Mouse (Mus musculus) layer of hippocampus, adult 11-12 months (tissue): ENCODE results near the gene Msh5.
"Not testable (repeated sequence)": the region's sequence is repeated elsewhere in the genome, so short reads cannot be mapped to it uniquely, and the experiment has no call there.

Source experiments
- DNase-seq: peaks from one replicate; pipeline ENCODE4 v3.0.0; 2022; ENCODE audit warnings: low spot score

Msh5 gene

DNA sequence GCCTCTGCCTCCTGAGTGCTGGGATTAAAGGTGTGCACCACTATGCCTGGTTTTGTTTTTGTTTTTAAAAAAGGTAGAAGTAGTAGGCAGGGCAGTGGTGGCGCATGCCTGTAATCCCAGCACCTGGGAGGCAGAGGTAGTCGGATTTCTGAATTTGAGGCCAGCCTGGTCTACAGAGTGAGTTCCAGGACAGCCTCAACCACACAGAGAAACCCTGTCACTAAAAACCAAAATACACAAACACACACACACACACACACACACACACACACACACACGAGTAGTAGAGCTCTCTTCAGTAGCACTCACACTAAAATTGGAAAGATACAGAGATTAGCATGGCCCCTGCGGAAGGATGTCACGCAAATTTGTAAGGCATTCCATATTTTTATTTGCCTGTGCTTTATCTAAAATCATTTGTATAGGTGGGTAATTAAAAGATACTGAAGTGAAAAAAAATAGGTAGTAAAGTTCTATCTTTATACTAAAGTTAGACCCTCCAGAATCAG lies 2.4 kb upstream of the Msh5 start:
- no peak for DNase-seq

DNA sequence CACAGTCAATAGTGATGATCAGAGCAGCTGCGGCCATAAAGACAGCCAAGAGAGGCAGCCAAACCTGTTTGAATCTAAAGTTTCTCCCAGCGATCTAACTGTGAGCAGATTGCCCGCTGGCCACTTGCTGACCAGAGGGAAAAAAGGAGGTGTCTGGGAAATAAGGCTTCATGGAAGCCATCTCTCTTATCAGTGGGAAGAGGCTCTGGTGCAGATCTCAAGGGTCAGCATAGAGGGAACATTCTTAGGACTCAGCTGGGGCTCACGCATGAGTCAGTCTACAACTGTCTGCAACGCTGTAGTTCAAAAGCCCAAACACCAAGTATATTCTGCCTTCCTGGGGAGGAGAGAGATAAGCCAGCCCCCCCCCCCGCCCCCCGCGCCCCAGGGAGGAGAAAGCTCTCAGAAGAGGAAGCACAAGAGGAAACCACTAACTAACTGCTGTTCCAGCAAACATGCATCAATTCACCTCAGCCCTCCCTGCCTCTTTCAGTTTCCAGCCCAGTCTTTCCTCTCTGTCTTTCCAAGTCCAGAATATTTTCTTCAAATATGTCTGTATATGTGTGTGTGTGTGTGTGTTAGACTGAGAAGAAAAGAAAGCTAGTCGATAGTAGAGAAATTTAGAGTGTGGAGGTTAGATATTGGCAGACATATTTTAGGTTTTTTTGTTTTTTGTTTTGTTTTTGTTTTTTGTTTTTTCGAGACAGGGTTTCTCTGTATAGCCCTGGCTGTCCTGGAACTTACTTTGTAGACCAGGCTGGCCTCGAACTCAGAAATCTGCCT lies 1.8 kb upstream of the Msh5 start:
- DNase-seq: no peak

DNA sequence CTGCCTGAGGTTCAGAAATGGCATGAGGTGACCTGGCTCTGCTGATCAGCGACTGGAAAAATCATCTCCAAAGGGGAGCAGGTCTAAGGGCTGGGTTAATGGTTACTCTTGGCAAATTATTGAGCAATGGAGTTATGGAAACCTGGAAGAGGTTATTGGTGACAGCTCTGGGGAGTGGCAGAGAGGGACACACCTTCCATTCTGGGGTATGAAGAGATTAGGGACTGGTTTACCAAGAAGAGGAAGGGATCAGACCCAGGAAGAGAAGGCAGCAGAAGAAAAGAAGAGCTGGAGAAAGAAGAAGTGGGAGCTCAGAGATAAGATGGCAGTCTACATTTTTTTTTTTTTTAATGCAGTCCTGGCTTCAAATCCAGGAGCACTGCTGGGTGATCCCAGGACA lies 1.1 kb upstream of the Msh5 start:
- DNase-seq: no peak

DNA sequence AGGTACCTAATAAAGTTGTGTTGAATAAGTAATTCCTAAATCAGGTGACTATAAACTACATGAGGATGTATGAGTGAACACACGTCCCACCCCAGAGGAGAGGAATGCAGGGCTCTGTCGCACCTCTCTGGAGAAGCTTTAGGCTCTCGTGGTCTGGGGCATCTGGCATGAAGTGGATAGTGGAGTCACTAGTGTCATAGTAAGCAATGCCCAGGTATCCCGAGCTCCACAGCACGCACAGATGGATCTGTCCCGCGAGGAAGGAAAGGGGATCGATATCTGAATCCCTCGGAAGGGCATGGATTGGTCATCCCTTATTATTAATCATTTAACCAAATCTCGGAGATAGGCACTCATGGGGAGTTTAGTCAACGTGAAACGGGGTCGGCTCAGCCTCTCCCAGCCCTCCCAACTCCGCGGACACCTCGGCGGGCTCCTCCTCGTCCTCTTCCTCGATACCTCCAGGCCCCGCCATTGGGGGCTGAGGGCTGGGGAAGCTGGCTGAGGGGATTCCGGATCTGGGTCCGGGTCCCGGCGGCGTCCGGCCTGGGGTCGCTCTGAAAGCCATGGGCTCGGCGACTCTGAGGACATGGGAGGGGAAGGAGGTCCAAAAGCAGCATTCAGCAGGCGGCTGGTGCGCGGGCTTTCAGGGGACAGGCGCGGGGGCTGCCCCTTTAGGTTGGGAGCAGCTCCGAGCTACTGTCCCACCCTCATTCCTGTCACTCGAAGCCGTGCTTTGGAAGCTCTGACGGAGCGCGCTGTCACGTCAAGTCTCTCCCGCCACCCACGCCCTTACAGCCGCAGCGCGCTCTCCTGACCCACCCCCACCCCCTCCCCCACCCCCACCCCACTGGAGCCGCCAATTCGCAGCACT lies 501 bp downstream of the Msh5 start:
- DNase-seq: no peak

DNA sequence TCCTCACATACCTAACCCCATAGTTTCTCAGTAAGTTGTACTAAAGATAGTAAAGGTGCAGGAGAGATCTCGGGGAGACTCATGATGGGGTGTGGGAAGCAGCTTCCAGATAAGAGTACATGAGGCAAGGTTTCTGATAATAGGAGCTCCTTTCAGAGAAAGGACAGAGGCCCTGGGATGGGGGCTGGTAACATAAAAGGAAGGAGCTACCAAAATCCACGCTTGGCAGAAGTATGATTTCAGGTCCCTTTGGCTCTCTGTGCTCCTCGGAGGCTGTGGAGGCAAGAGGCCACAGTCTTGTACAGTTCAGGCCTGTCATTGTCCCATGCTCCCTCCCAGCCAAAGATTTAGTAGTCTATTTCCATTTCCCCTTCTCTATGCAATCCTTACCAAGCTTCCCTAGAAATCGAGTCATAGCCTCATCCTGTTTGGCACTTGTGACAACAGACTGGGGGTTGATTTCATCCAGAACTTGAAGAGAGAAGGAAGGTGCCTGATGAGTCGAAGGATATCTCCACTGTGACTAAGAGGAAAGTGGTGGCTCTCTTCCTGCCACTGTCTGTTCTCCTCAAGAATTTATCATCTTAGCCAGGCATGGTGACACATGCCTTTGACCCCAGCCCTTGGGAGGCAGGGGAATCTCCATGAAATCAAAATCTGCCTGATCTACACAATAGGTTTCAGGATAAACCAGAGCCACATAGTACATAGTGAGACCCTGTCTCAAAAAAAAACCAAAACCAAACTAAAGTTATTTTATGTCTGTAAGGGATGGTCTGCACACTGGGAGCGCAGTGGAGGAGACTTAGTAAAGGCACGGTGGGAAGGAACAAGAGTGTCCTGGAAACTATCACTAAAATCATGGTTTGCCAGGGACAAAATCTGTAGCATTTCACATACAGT lies 1.4 kb downstream of the Msh5 start:
- no peak for DNase-seq

DNA sequence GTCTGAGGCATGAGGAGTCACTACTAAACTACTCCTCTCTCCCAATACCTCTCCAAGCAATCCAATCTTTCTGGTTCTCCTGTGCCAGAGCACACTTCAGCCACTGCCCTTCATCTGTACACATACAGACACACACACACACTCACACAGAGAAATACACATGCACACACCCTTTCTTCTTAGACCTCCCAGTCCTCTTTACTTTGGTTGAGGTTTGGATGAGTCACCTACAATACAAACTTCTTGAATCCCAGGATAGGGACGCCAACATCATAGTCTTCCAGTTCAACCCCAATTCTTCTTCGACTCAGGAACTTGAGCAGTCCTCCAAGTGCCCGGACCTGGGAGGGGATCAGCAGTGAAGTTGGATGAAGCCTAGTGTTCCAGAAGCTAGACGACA lies 2.8 kb downstream of the Msh5 start:
- DNase-seq: no peak

DNA sequence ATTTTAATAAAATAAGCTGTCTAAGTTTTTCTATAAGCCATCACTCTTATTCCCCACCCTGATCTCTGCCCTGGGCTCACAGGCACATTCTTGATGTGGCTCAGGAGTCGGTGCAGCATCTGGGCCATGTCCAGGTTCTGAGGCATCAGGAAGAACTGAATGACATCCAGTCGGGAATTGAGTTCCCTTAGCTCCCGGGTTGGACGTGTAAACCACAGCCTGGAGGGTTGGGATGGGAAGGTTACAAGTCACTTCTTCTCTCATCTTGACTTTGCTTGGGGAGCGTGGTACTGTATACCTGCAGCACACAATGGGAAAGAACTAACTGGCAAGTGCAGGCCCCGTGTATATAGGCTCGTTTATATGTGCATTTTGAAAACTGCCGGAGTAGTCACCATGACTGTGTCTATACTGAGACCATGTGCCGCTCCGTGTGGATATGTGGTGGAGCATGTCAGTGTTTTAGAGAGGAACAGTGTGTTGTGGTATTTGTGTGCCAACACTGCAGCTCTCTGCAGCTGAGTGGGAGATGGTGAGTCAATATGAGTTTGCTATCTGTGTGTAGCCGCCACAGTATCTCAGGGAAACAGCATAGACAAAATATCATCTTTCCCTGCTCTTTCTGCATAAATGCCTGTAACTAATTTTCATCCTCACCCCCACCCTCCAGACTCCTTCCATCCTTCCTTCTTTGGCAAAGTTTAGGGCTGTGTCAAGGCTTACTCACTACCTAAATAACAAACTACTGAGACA lies 7.2 kb downstream of the Msh5 start:
- peak; percentile 54 for DNase-seq

DNA sequence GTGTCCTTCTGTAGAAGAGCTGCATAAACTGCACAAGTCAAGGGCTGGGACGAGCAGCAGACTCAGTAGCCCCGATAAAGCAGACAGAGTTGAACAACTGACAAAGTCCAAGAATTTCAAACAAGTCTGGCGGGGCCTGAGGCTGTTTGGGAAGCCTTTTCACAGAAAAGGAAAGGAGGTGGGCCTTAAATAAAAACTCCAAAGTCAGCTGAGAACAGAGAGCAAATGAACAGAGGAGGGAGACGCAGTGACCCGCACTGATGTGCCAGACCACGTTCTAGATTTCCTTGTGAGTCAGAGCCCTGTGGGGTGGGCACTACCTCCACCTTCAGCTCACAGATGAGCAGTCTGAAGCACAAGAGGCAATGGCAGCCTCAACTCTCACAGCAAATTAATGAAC lies 11.6 kb downstream of the Msh5 start:
- no peak for DNase-seq

DNA sequence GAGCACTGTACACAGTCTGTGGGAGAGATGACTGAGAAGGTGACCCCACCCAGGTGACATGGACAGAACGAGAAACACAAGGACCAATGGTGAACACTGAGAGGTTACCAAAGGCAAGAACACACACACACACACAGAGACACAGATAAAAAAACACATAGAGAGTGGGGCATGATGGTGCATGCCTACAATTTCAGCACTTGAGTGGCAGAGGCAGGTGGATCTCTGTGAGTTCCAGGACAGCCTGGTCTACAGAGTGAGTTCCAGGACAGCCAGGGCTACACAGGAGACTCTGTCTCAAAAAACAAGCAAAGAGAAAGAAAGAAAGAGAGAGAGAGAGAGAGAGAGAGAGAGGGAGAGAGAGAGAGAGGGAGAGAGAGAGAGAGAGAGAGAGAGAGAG lies 12.8 kb downstream of the Msh5 start:
- not testable (repeated sequence) for DNase-seq

DNA sequence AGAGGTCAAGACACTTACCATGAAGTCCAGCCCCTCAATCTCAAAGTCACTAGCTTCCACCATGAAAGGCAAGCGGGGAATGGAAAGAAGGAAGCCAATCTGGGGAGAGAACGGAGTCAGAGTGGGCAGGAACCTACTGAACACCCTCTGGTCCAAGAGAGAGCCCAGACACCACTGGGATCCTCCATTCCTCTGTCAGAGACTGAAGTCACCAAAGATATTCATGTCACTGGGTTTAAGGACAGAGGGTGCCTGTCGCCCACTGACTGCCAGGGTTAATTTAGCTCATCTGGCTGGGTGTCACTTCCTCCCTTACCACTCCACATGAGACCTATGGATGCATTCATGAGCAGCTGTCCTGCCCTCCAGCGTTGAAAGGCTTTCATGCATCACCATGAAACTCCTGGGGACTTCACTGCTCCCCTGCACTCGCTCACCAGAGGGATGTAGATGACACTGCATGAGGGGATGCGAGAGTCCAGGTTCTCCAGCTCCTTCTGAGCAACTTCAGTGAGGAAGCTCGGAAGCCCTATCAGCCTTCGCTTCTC lies 14.1 kb downstream of the Msh5 start:
- DNase-seq: no peak

DNA sequence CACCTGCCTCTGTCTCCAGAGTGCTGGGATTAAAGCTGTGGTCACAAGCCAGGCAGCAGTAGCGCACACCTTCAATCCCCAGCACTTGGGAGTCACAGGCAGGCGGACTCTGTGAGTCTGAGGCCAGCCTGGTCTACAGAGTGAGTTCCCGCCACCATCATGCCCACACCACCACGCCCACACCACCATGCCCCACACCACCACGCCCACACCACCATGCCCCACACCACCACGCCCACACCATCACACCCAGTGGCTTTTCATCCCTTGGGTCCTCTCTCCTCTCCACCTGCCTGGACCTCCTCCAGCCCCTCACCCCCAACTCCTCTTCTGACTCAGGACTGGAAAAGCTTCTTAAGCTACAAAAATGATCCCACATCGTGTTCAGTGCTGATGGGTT lies 14.7 kb downstream of the Msh5 start:
- DNase-seq: no peak

DNA sequence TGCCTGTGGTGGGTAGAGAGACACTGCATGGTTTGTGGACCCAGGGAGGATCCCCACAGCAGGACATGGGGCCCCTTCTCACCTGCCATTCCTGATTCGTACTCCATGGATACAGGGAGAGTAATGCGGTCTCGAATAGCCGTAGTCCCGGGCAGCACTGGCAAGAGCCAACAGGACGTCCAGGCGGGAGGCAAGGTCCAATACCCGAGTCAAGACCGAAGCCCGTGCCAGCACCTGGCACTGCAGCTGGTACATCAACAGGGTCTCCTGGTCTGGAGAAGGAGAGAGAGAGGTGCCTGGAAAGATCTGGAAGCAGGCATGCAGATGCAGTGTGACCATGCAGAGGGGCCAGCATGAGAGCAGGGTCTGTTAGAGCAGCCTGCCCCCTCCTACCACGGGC lies 15.3 kb downstream of the Msh5 start:
- no peak for DNase-seq

DNA sequence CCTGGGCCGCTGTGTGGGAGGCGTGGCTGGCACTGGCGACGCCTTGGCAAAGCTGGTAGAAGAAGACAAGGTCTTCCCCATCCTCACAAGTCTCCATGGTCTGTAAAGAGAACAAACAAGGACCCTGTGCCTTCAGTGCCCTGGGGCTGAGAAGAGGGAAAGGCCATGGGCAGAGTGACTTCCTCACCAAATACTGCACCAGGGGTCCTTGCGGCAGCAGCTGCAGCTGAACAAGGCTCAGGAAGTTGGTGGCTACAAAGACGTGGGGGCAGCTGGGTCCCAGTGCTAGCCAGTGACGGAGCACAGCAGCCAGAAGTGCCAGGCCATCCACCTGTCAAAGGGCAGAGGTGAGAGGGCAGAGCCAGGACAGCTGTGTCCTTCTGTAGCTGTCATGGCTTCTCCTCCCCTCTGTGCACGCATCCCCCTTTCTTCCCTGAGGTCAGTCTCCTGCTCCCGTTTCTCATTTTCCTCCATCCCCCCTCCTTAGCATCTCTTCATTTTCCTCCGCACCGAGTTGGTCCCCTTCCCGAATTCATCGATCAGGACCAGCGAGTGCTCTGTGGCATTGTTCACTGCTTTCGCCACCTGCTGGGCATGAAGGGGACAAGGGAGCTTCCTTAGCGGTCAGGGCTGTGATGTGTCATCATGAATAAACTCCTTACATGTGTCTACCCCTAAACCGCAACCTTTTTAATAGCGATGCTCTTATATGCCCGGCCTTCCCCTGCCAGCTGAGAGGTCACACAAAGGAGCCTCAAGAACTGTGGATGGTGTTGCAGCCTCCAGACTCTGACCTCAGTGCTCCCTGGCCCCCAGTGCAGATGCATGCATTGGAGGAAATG lies 16.6 kb downstream of the Msh5 start:
- DNase-seq: no peak

DNA sequence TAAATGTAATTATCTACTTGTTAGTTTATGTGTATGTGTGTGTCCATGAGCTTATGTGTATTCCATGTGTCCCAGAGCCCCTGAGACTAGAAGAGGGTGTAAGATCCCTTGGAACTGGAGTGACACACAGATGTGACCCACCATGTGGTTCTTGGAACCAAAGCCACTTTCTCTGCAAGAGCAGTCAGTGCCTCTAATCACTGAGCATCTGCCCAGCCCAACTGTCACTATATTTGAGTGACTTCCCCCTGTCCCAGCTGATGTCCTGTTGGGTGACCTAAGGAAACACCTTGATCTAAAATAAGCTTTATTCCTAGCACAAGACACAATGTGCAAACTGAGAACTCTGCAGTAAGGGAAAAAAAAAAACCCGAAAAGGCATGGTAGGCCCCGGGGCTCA lies 18.2 kb downstream of the Msh5 start:
- DNase-seq: no peak

DNA sequence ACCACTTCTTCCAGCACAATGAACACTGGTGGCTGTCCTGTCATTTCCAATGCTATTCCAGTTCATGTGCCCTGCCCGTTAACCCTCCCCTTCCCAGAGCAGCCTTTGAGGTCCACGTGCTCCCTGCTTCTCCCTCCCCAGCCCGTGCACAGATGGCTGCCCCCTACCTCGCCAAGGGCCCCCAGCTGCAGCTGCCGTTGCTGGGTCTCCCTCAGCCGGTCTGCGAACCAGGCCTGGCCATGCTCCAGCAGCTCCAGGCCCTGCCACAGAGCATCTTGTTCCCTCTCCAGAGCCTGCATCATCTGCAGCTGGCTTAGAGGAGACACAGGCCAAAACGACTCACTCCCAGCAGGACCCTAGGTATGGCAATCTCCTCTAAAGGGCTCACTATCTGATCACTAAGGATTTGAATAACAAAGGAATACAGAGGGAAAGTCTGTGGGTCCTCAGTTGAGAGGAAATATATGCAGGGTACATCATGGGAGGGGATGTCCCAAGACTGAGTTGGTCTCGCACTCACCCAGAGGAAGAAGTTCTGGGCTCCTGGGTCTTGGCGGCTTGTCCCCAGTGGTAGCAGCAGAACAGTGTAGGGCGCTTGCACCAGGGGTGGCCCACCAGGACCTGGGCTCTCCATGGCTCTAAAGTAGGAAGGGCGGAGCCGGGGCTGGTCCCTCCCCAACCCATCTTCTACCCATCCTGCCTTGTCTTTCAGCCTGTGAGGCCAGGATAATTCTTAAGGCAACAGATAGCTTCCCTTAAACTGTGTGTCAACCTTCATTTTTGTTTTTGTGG lies 19.1 kb downstream of the Msh5 start, which contains the start of gene Sapcd1:
Sapcd1 (minus strand) TSS at position 740 of the 792 bp plus-strand sequence.
- DNase-seq: peak; percentile 61

DNA sequence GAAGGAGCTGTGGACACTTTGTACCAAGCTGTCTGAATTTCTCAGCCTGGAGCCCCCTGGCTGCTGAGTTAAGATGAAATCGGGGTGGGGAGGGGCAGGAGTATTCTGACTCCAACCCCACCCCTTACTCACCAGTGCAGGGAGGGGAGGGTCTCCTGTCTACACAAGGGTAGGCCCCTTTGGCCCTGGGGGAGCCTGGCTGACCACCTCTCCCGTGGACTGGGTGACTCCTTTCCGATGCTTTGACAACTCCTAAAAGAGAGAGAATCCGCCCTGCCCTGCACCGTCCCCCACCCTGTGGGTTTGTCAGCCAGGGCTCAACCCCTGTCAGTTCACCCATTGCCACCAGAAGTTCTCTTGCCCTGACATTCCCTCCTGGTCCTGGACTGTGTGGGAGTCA lies 20.3 kb downstream of the Msh5 start:
- DNase-seq: no peak

DNA sequence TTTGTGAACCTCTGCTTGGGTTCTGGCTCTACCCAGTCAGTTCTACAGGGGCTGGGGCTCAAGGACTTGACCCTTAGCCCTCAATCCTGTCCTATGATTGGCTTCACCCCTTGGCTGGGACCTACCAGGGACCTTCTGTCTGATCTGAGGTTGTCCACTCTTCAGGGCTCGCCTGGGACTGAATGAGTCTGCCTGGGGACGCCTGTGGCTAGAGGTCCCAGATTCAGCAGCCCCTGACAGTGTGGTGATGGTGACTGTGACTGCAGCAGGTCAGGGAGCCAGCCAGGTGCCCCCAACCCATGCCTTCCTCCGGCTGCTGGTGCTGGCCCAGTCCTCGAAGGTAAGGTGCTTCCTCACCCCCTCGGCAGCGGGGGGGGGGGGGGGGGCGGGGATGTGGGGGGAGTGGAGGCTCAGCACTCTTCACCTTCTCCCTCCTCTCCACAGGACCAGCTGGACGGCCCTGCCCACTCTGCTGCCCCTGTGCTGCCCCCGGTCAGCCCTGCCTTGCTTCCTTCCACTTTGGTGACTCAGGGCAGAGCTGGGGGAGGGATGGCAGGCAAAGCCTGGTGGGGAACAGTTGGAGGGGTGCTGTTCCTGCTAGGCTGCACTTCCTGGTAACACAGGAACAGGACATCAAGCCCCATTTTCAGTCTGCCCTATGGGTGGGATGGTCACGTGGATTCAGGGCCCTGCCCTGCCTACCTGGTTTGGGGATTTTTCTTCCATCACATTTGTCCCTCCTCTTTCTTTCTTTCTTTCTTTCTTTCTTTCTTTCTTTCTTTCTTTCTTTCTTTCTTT lies 21.7 kb downstream of the Msh5 start:
- DNase-seq: no peak

DNA sequence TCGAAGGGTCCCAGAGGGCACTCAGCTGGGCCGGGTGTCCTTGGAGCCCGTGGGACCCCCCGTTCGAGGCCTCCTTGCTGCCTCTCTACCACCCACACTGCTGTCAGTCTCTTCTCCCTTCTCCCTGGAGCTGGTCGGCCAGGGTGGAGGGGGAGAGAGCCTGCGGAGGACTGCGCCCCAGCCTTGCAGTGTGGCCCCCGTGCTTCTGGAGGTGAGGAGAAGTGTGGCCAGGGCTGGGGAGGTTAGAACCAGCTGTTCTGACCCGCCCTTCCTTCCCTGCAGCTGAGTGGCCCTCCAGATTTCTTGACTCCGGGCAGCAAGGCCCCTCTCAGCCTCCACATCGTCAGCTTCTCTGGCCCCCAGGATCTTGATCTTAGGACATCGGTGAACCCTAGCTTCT lies 22.3 kb downstream of the Msh5 start:
- no peak for DNase-seq
